In the genomic region with DNA sequence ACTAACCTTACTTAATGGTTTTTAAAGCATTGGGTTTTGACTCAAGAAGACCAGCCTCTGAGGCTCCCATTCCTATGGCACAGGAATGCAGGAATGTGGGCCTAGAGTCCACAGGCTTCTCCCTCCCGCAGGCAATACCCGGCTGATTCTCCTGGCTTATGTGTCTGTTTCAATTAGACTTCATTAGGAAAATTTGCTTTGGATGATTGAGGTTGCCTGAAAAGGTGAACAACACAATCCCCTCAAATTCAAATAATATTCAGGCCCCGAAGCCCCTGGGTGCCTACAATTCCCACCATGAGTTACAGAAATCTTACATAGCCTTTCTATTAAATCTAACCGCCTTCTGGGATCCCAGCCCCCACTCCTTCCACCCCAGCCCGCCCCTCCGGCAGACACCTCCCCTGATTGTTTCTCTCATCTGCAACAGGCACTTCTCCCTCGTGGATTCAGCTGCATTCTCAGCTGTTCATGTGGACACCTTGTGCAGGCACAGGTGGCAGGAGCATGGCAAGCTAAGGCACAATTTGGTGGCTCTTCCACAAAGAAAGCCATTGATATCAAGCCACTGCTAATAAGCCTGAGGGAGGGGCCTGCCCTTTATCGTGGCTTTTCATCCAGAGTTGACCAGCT, we compare ENCODE assay signal across 10 mouse cellular contexts. TPM values are rescaled to one million over a fixed set of nuclear protein-coding genes. Genes with fewer than 3 reads are reported as not detected.
DNase-seq lines count a peak whose midpoint lies in the region; ATAC-seq and TF ChIP-seq lines count a peak whose summit lies in the region.
"Had no signal": no experiment of that assay in that cellular context is flagged by ENCODE, and none has a peak within 500 bp of the region (broad histone marks: within the 10 kb centered on the region; RNA-seq: fewer than 3 reads in every experiment).

No protein-coding gene starts in this region.

- no peak for DNase-seq in lung, postnatal 0 days (ENCODE audit: low spot score)
- no peak for DNase-seq in left cerebral cortex, adult 11 months (ENCODE audit: low spot score)
- no peak for DNase-seq in right cerebral cortex, postnatal 36 days (ENCODE audit: low spot score in 2 of 2)
- no peak for DNase-seq in adrenal gland, adult 18-20 months (ENCODE audit: low spot score in 2 of 2)
- DNase-seq: layer of hippocampus, postnatal 36 days; thymus, postnatal 4 days had no signal

- no peak for TF ChIP-seq EP300 in lung, postnatal 0 days (IDR thresholded peaks at IDR 0.05)

- peaks cover 14% of the 10 kb centered on the region for H3K9me3 ChIP-seq in lung, embryonic 15.5 days
- no peaks in the 10 kb centered on the region; the same call in 1 of the 2 replicates for H3K9me3 ChIP-seq in lung, postnatal 0 days (ENCODE audit: low read length)
- no peaks in the 10 kb centered on the region; the same call in none of the 2 replicates for H3K9me3 ChIP-seq in forebrain, embryonic 15.5 days
- H3K9me3 ChIP-seq in limb, embryonic 15.5 days = peaks cover 18% of the 10 kb centered on the region

- ATAC-seq in lung, embryonic 15.5 days (ENCODE audit: borderline replicate concordance, extremely low read depth, low FRiP score, low TSS enrichment) = no peak
- no peak for ATAC-seq in lung, postnatal 0 days
- ATAC-seq in forebrain, embryonic 15.5 days (replicated peaks) = no peak
- no peak for ATAC-seq in limb, embryonic 15.5 days (ENCODE audit: insufficient number of reproducible peaks, low FRiP score, low TSS enrichment, low read depth)
- ATAC-seq: Patski had no signal

- H3K4me1 ChIP-seq in lung, embryonic 15.5 days = peaks cover 9% of the 10 kb centered on the region; the same call in 1 of the 2 replicates
- no peaks in the 10 kb centered on the region; the same call in 1 of the 2 replicates for H3K4me1 ChIP-seq in lung, postnatal 0 days (ENCODE audit: insufficient read depth, low read depth, low read length)
- peaks cover 40% of the 10 kb centered on the region for H3K4me1 ChIP-seq in forebrain, embryonic 15.5 days
- H3K4me1 ChIP-seq in limb, embryonic 15.5 days = peaks cover 32% of the 10 kb centered on the region

- no peak for TF ChIP-seq CTCF in lung, postnatal 0 days (IDR thresholded peaks at IDR 0.05)

- H3K36me3 ChIP-seq in lung, embryonic 15.5 days = peaks cover 30% of the 10 kb centered on the region
- H3K36me3 ChIP-seq in lung, postnatal 0 days (ENCODE audit: insufficient read depth, low read length) = no peaks in the 10 kb centered on the region
- H3K36me3 ChIP-seq in forebrain, embryonic 15.5 days = peaks cover 5% of the 10 kb centered on the region
- peaks cover 47% of the 10 kb centered on the region for H3K36me3 ChIP-seq in limb, embryonic 15.5 days

- H3K27ac ChIP-seq in lung, embryonic 15.5 days = no peak overlapping the region
- H3K27ac ChIP-seq in lung, postnatal 0 days (ENCODE audit: low read length) = no peak overlapping the region
- H3K27ac ChIP-seq in forebrain, embryonic 15.5 days (replicated peaks) = no peak overlapping the region; the same call in 1 of the 2 replicates
- peak overlapping the region; percentile 60 for H3K27ac ChIP-seq in limb, embryonic 15.5 days

- H3K9ac ChIP-seq in lung, embryonic 15.5 days = no peak overlapping the region
- no peak overlapping the region for H3K9ac ChIP-seq in lung, postnatal 0 days (replicated peaks; ENCODE audit: low read depth)
- H3K9ac ChIP-seq in forebrain, embryonic 15.5 days (replicated peaks) = peak overlapping the region; percentile 31
- H3K9ac ChIP-seq in limb, embryonic 15.5 days = no peak overlapping the region

- no peak overlapping the region for H3K4me3 ChIP-seq in lung, embryonic 15.5 days
- no peak overlapping the region for H3K4me3 ChIP-seq in lung, postnatal 0 days (ENCODE audit: low read depth, low read length)
- H3K4me3 ChIP-seq in forebrain, embryonic 15.5 days = peak overlapping the region; percentile 38
- peak overlapping the region; percentile 15 for H3K4me3 ChIP-seq in limb, embryonic 15.5 days

- peak overlapping the region; percentile 57 for H3K4me2 ChIP-seq in lung, embryonic 15.5 days
- no peak overlapping the region for H3K4me2 ChIP-seq in lung, postnatal 0 days (replicated peaks; ENCODE audit: low read depth, low read length)
- H3K4me2 ChIP-seq in forebrain, embryonic 15.5 days (replicated peaks) = peak overlapping the region; percentile 61
- peak overlapping the region; percentile 29; the same call in 1 of the 2 replicates for H3K4me2 ChIP-seq in limb, embryonic 15.5 days

- H3K27me3 ChIP-seq in lung, embryonic 15.5 days = peaks cover 28% of the 10 kb centered on the region
- peaks cover 12% of the 10 kb centered on the region; the same call in 1 of the 2 replicates for H3K27me3 ChIP-seq in lung, postnatal 0 days (replicated peaks; ENCODE audit: insufficient read depth, low read length)
- H3K27me3 ChIP-seq in forebrain, embryonic 15.5 days = peaks cover 16% of the 10 kb centered on the region
- H3K27me3 ChIP-seq in limb, embryonic 15.5 days = peaks cover 19% of the 10 kb centered on the region
- H3K27me3 ChIP-seq: Patski had no signal

- 63% methylated on average over 8 of the region's 8 CpGs for WGBS in lung, embryonic 15.5 days
- WGBS in lung, postnatal 0 days = 64% methylated on average over 8 of the region's 8 CpGs
- WGBS in forebrain, embryonic 15.5 days = 24% methylated on average over 8 of the region's 8 CpGs
- 48% methylated on average over 8 of the region's 8 CpGs for WGBS in limb, embryonic 15.5 days

RNA-seq across cellular contexts. Expression of gene Gnas, which starts 7.0 kb away (rescaled TPM):
- polyA plus RNA-seq in lung, embryonic 15.5 days (2015; fragmentation: Nextera tagmentation; extraction: Ambion mirVana) = 2,028 and 2,095 TPM in 2 replicates
- polyA plus RNA-seq in lung, postnatal 0 days (2015; fragmentation: Nextera tagmentation; extraction: Ambion mirVana) = 1,238 and 1,252 TPM in 2 replicates
- 1,144 and 1,250 TPM in 2 replicates for polyA plus RNA-seq in forebrain, embryonic 15.5 days (2015; fragmentation: Nextera tagmentation; extraction: Ambion mirVana)
- polyA plus RNA-seq in limb, embryonic 15.5 days (2015; fragmentation: Nextera tagmentation; extraction: Ambion mirVana) = 2,137 and 2,166 TPM in 2 replicates
- total RNA-seq in adrenal gland, adult 18-20 months (2021) = 1,000 to 10,000 TPM; 2,555 to 2,708 TPM

RNA-seq across cellular contexts. Expression of gene Gm20721, which starts 55.4 kb away (rescaled TPM):
- polyA plus RNA-seq in lung, embryonic 15.5 days (2015; fragmentation: Nextera tagmentation; extraction: Ambion mirVana) = 25.3 and 26.4 TPM in 2 replicates
- 4.8 and 9.6 TPM in 2 replicates for polyA plus RNA-seq in lung, postnatal 0 days (2015; fragmentation: Nextera tagmentation; extraction: Ambion mirVana)
- polyA plus RNA-seq in forebrain, embryonic 15.5 days (2015; fragmentation: Nextera tagmentation; extraction: Ambion mirVana) = 6.7 and 7.5 TPM in 2 replicates
- 28.5 and 42.0 TPM in 2 replicates for polyA plus RNA-seq in limb, embryonic 15.5 days (2015; fragmentation: Nextera tagmentation; extraction: Ambion mirVana)
- total RNA-seq in adrenal gland, adult 18-20 months (2021) = 1 to 10 TPM; 1.3 to 1.7 TPM

Comparison
In these comparisons a context has a peak if more than half of its experiments do, and no peak if none do; other contexts are left out.
1. H3K4me3 ChIP-seq: peak in forebrain, embryonic 15.5 days (single experiment) and limb, embryonic 15.5 days (single experiment); none in lung, embryonic 15.5 days (single experiment) and lung, postnatal 0 days (single experiment).